Mouse (Mus musculus): ENCODE results near the gene Yif1a.

GRCm38 (mm10) chr19:5058801-5059771 is 29.3 kb upstream of the Yif1a start:
- no peak for TF ChIP-seq CTCF (IDR thresholded peaks at IDR 0.05; ENCODE audit: control insufficient read depth, insufficient read depth, insufficient read length)
- no peak for TF ChIP-seq CEBPB (IDR thresholded peaks at IDR 0.05; ENCODE audit: low read depth)
- no peak for TF ChIP-seq MYOG (IDR thresholded peaks at IDR 0.05; ENCODE audit: control insufficient read depth, extremely low read depth, insufficient read length)
- TF ChIP-seq MYOD1 (IDR thresholded peaks at IDR 0.05; ENCODE audit: control insufficient read depth, insufficient read length, low read depth): no peak
- TF ChIP-seq MAX (IDR thresholded peaks at IDR 0.05): no peak
- TF ChIP-seq USF1 (IDR thresholded peaks at IDR 0.05; ENCODE audit: low read depth): no peak
- no peak for TF ChIP-seq FOSL1 (IDR thresholded peaks at IDR 0.05; ENCODE audit: insufficient read depth, low read length, poor library complexity, severe bottlenecking)

Data from C2C12 (cell line).